Mouse (Mus musculus) gastrocnemius, postnatal 14 days (tissue): ENCODE results near the gene Gm20481. TPM values are rescaled to one million over a fixed set of nuclear protein-coding genes. Genes with fewer than 3 reads are reported as not detected.
"Not testable (repeated sequence)": the region's sequence is repeated elsewhere in the genome, so short reads cannot be mapped to it uniquely, and the experiment has no call there.

Experiments used
- DNase-seq: peaks from one replicate; pipeline ENCODE4 v3.0.0; 2021; ENCODE audit warnings: mixed read lengths
- intact Hi-C: fragments of 180-260 bp; cut with DNase I; formaldehyde crosslinking; loops from one replicate; pipeline ENCODE4 v1.15.1; 2025; ENCODE audit warnings: low total_unique reads
- long read RNA-seq, 2 experiments: library from polyadenylated mRNA; stranded (forward); transcript quantifications; one replicate each; pipeline ENCODE4 v2.0.0; 2021
- total RNA-seq, 2 experiments: library from RNA; stranded (reverse); gene quantifications; 2 replicates each; pipeline ENCODE4 v1.2.3; 2021

Gm20481 gene
- not detected for total RNA-seq
- long read RNA-seq, experiment 1: 0 reads
- long read RNA-seq, experiment 2: 0 reads

- intact Hi-C loops, DNase-seq: not testable (repeated sequence)
Measured at GRCm38 (mm10) chr17:34969822-34970221, at the start of gene Gm20481. Gene Gm20481 (plus strand): TSS chr17:34969912.

- DNase-seq: no peak
- intact Hi-C loops: no loop called here
Measured at GRCm38 (mm10) chr17:34922939-34923338, 46.8 kb upstream of the Gm20481 start.

GRCm38 (mm10) chr17:34924258-34924657 lies 45.5 kb upstream of the Gm20481 start:
- intact Hi-C loops: no loop called here
- no peak for DNase-seq

- intact Hi-C loops: no loop called here
- DNase-seq: no peak
Measured at GRCm38 (mm10) chr17:34927306-34928019, 42.2 kb upstream of the Gm20481 start.

GRCm38 (mm10) chr17:34928841-34929240 lies 40.9 kb upstream of the Gm20481 start:
- no peak for DNase-seq
- intact Hi-C loops: no loop called here

- peak; percentile 99 for DNase-seq
- intact Hi-C loops: no loop called here
Measured at GRCm38 (mm10) chr17:34931061-34931734, 38.5 kb upstream of the Gm20481 start, which contains the start of gene Neu1. Gene Neu1 (plus strand): TSS chr17:34931253.

GRCm38 (mm10) chr17:34931735-34932098 lies 38.0 kb upstream of the Gm20481 start:
- no peak for DNase-seq
- intact Hi-C loops: no loop called here

- intact Hi-C loops: no loop called here
Measured at GRCm38 (mm10) chr17:34932287-34932686, 37.4 kb upstream of the Gm20481 start.

GRCm38 (mm10) chr17:34934031-34934430 lies 35.7 kb upstream of the Gm20481 start:
- DNase-seq: no peak
- intact Hi-C loops: no loop called here

More at GRCm38 (mm10) chr17:34932287-34932686, 37.4 kb upstream of the Gm20481 start:
- no peak for DNase-seq

- intact Hi-C loops: no loop called here
- DNase-seq: no peak
Measured at GRCm38 (mm10) chr17:34934830-34935229, 34.9 kb upstream of the Gm20481 start.

- no peak for DNase-seq
- intact Hi-C loops: no loop called here
Measured at GRCm38 (mm10) chr17:34937960-34938505, 31.7 kb upstream of the Gm20481 start.

- no peak for DNase-seq
- intact Hi-C loops: no loop called here
Measured at GRCm38 (mm10) chr17:34941344-34942041, 28.2 kb upstream of the Gm20481 start.

- DNase-seq: no peak
- intact Hi-C loops: no loop called here
Measured at GRCm38 (mm10) chr17:34943128-34943815, 26.4 kb upstream of the Gm20481 start.

- intact Hi-C loops: no loop called here
Measured at GRCm38 (mm10) chr17:34944362-34944761, 25.4 kb upstream of the Gm20481 start.

GRCm38 (mm10) chr17:34946486-34947140 lies 23.1 kb upstream of the Gm20481 start:
- no peak for DNase-seq
- intact Hi-C loops: no loop called here

More at GRCm38 (mm10) chr17:34944362-34944761, 25.4 kb upstream of the Gm20481 start:
- DNase-seq: no peak

- intact Hi-C loops: no loop called here
- DNase-seq: no peak
Measured at GRCm38 (mm10) chr17:34947606-34948005, 22.1 kb upstream of the Gm20481 start.

GRCm38 (mm10) chr17:34948721-34949552 lies 20.8 kb upstream of the Gm20481 start:
- intact Hi-C loops, DNase-seq: not testable (repeated sequence)

GRCm38 (mm10) chr17:34949553-34949969 lies 20.2 kb upstream of the Gm20481 start:
- no peak for DNase-seq
- intact Hi-C loops: no loop called here
